Mouse (Mus musculus): ENCODE measurements around the gene Col4a2. TPM values are rescaled to one million over a fixed set of nuclear protein-coding genes. Genes with fewer than 3 reads are reported as not detected.
"Not testable (repeated sequence)": the region's sequence is repeated elsewhere in the genome, so short reads cannot be mapped to it uniquely, and the experiment has no call there.

Col4a2 gene
- polyA plus RNA-seq, 1 experiment from 2014 or later: 58.8 TPM

GRCm38 (mm10) chr8:11481876-11482275 lies 169.3 kb downstream of the Col4a2 start:
- H3K27me3 ChIP-seq: peaks cover 70% of the 10 kb centered on the region
- H3K4me3 ChIP-seq: no peak overlapping the region
- 49% methylated on average over 3 of the region's 3 CpGs for WGBS
- no peak overlapping the region for H3K27ac ChIP-seq
- H3K4me1 ChIP-seq: peaks cover 21% of the 10 kb centered on the region
- H3K36me3 ChIP-seq: no peaks in the 10 kb centered on the region
- no peaks in the 10 kb centered on the region for H3K9me3 ChIP-seq
- no peak overlapping the region for H3K4me2 ChIP-seq
- no peak for ATAC-seq (ENCODE audit: insufficient number of reproducible peaks, insufficient read depth, low FRiP score, low TSS enrichment, low read depth)
- H3K9ac ChIP-seq: no peak overlapping the region

GRCm38 (mm10) chr8:11482537-11482936 lies 169.9 kb downstream of the Col4a2 start:
- 70% methylated on average over 3 of the region's 3 CpGs for WGBS
- no peak overlapping the region for H3K4me3 ChIP-seq
- no peaks in the 10 kb centered on the region for H3K36me3 ChIP-seq
- no peak overlapping the region for H3K9ac ChIP-seq
- H3K4me1 ChIP-seq: peaks cover 19% of the 10 kb centered on the region
- no peaks in the 10 kb centered on the region for H3K9me3 ChIP-seq
- H3K27ac ChIP-seq: no peak overlapping the region
- no peak overlapping the region for H3K4me2 ChIP-seq
- no peak for ATAC-seq (ENCODE audit: insufficient number of reproducible peaks, insufficient read depth, low FRiP score, low TSS enrichment, low read depth)
- H3K27me3 ChIP-seq: peaks cover 67% of the 10 kb centered on the region

GRCm38 (mm10) chr8:11486142-11486541 lies 173.5 kb downstream of the Col4a2 start:
- H3K9me3 ChIP-seq: no peaks in the 10 kb centered on the region
- 25% methylated on average over 7 of the region's 7 CpGs for WGBS
- no peak overlapping the region for H3K4me2 ChIP-seq
- H3K4me3 ChIP-seq: no peak overlapping the region
- no peak overlapping the region for H3K9ac ChIP-seq
- no peak overlapping the region for H3K27ac ChIP-seq
- H3K27me3 ChIP-seq: peaks cover 54% of the 10 kb centered on the region
- H3K36me3 ChIP-seq: no peaks in the 10 kb centered on the region
- no peak for ATAC-seq (ENCODE audit: insufficient number of reproducible peaks, insufficient read depth, low FRiP score, low TSS enrichment, low read depth)
- no peaks in the 10 kb centered on the region for H3K4me1 ChIP-seq

GRCm38 (mm10) chr8:11487229-11487628 lies 174.6 kb downstream of the Col4a2 start:
- Histone ChIP-seq H3K4me2 (no peak overlapping the region), H3K4me3 (no peak overlapping the region), H3K4me1 (no peaks in the 10 kb centered on the region), H3K9ac (no peak overlapping the region), H3K36me3 (no peaks in the 10 kb centered on the region), H3K27me3 (peaks cover 49% of the 10 kb centered on the region), H3K9me3 (no peaks in the 10 kb centered on the region), H3K27ac (no peak overlapping the region)
- 74% methylated on average over 4 of the region's 4 CpGs for WGBS
- no peak for ATAC-seq (ENCODE audit: insufficient number of reproducible peaks, insufficient read depth, low FRiP score, low TSS enrichment, low read depth)

GRCm38 (mm10) chr8:11492340-11492739 lies 179.7 kb downstream of the Col4a2 start:
- H3K36me3 ChIP-seq; H3K4me3 ChIP-seq; H3K27ac ChIP-seq; H3K9ac ChIP-seq; H3K9me3 ChIP-seq; H3K4me1 ChIP-seq; H3K4me2 ChIP-seq; ATAC-seq (ENCODE audit: insufficient number of reproducible peaks, insufficient read depth, low FRiP score, low TSS enrichment, low read depth): not testable (repeated sequence)
- WGBS: 85% methylated on average over 2 of the region's 2 CpGs
- H3K27me3 ChIP-seq: peaks cover 36% of the 10 kb centered on the region

GRCm38 (mm10) chr8:11497017-11497990 lies 184.7 kb downstream of the Col4a2 start, which contains the start of gene Naxd:
Gene Naxd, plus strand, starts transcription at chr8:11497506.
- Histone ChIP-seq H3K27ac (peak within 1 kb of the TSS; percentile 73), H3K4me2 (peak within 1 kb of the TSS; percentile 89), H3K27me3 (peaks cover 8% of the 10 kb centered on the region), H3K36me3 (peaks cover 3% of the 10 kb centered on the region; the same call in 1 of the 2 replicates), H3K4me3 (peak within 1 kb of the TSS; percentile 84), H3K9me3 (no peaks in the 10 kb centered on the region), H3K4me1 (peaks cover 18% of the 10 kb centered on the region), H3K9ac (peak within 1 kb of the TSS; percentile 82)
- 3% methylated on average over 68 of the region's 73 CpGs for WGBS
- peak; percentile 91 for ATAC-seq (ENCODE audit: insufficient number of reproducible peaks, insufficient read depth, low FRiP score, low TSS enrichment, low read depth)

GRCm38 (mm10) chr8:11498281-11498680 lies 185.7 kb downstream of the Col4a2 start:
- H3K9me3 ChIP-seq: no peaks in the 10 kb centered on the region
- peaks cover 12% of the 10 kb centered on the region for H3K36me3 ChIP-seq
- no peak for ATAC-seq (ENCODE audit: insufficient number of reproducible peaks, insufficient read depth, low FRiP score, low TSS enrichment, low read depth)
- peak overlapping the region; percentile 82 for H3K9ac ChIP-seq
- WGBS: 72% methylated on average over 12 of the region's 12 CpGs
- H3K27me3 ChIP-seq: peaks cover 8% of the 10 kb centered on the region
- peak overlapping the region; percentile 73; the same call in 1 of the 2 replicates for H3K27ac ChIP-seq
- peak overlapping the region; percentile 89 for H3K4me2 ChIP-seq
- H3K4me3 ChIP-seq: peak overlapping the region; percentile 84
- H3K4me1 ChIP-seq: peaks cover 18% of the 10 kb centered on the region

Other genes starting within 250 kb of the Col4a2 start
- gene Col4a1, start within 50 bp of the Col4a2 start, polyA plus RNA-seq (2015; fragmentation: Nextera tagmentation; extraction: Ambion mirVana): 121 and 137 TPM in 2 replicates
- gene Rab20, start 165.9 kb downstream of the Col4a2 start, polyA plus RNA-seq (2015; fragmentation: Nextera tagmentation; extraction: Ambion mirVana): 0.67 and 2.1 TPM in 2 replicates
- 121 and 134 TPM in 2 replicates for gene Naxd, start 184.7 kb downstream of the Col4a2 start, polyA plus RNA-seq (2015; fragmentation: Nextera tagmentation; extraction: Ambion mirVana)
- gene Cars2, start 238.0 kb downstream of the Col4a2 start, polyA plus RNA-seq (2015; fragmentation: Nextera tagmentation; extraction: Ambion mirVana): 25.7 and 29.7 TPM in 2 replicates
- 36.4 and 38.3 TPM in 2 replicates for gene Ing1, start 242.8 kb downstream of the Col4a2 start, polyA plus RNA-seq (2015; fragmentation: Nextera tagmentation; extraction: Ambion mirVana)

Data from embryonic facial prominence, embryonic 13.5 days (tissue).